Mouse (Mus musculus) embryonic stem cell, embryonic (primary cell): ENCODE measurements around the gene Ubiad1.

Experiments used
- CTCF ChIA-PET, 4 experiments: fragments of 300-600 bp in 2 of 4; fragments of 350-600 bp in 2 of 4; sonication (Branson Sonifier 250); formaldehyde crosslinking; loops; one replicate each; lab custom pipeline; 2022; ENCODE audit warnings: inconsistent platforms in 2 of 4; lab: Charles Lee
- POLR2A ChIA-PET, 4 experiments: fragments of 300-600 bp in 2 of 4; fragments of 350-600 bp in 2 of 4; sonication (Branson Sonifier 250); formaldehyde crosslinking; loops; one replicate each; lab custom pipeline; 2022; ENCODE audit warnings: antibody characterized with exemption in 4 of 4, inconsistent platforms in 1 of 4; lab: Charles Lee

Ubiad1 gene

DNA sequence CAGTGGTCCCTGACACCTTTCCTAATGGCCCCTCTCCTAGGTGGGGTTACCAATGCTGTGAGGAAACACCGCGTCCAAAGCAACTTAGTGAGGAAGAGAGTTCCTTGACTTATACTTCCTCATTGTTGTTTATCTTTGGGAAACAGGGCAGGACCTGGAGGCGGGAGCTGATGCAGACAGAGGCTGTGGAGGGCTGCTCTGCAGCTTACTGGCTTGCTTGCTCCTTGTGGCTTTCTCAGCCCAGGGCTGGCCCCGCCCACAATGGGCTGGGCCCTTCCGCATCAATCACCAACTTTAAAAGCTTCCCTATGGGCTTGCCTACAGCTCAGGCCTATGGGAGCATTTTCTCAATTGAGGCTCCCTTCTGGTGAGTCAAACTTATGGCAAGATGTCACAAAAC lies 10.8 kb downstream of the Ubiad1 start:
- ChIA-PET POLR2A (interaction anchor here in 3 of 4 experiments (0.6 to 2.1 kb wide), 13 partner anchors 10 to 358 kb away, joined by 3 to 12 read pairs (median 5); partner anchors contain the start of genes Mtor (in 2 of the 3), Tardbp (in 2 of the 3), Ubiad1 (in 2 of the 3) and Disp3 (in 1 of the 3)), CTCF (interaction anchor here in 3 of 4 experiments (0.5 to 1.6 kb wide), 16 partner anchors 9 to 319 kb away, joined by 3 to 9 read pairs (median 4); partner anchors contain the start of genes Disp3 (in 3 of the 3), Mtor (in 1 of the 3) and Ubiad1 (in 1 of the 3))

DNA sequence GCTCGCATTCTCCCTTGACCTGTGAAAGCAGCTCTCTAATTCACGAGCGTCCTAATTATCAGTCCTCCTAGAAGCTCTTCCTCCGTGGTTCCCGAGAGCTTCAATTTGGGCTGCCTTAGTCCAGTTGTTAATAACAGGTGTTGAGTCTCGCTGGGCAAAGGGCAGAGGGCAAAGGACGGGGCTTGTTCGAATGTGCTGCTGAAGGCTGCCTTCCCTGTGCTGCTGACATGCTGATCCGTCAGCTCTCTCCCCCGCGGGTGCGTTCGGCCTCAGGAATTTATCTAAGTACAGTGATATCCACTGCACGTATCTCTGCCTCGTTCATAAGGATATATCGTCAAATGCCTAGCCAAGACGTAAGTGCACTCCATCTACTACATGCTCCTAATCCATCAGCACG lies 11.2 kb downstream of the Ubiad1 start:
- CTCF ChIA-PET: interaction anchor here (0.7 to 1.6 kb wide), 15 partner anchors 9 to 318 kb away, joined by 3 to 9 read pairs (median 4); partner anchors contain the start of genes Disp3 (in 3 of the 4), Mtor (in 1 of the 4) and Ubiad1 (in 1 of the 4)
- POLR2A ChIA-PET: interaction anchor here in 3 of 4 experiments (0.5 to 2.1 kb wide), 10 partner anchors 9 to 267 kb away, joined by 3 to 12 read pairs (median 6); partner anchors contain the start of genes Mtor (in 2 of the 3), Ubiad1 (in 2 of the 3) and Disp3 (in 1 of the 3)

DNA sequence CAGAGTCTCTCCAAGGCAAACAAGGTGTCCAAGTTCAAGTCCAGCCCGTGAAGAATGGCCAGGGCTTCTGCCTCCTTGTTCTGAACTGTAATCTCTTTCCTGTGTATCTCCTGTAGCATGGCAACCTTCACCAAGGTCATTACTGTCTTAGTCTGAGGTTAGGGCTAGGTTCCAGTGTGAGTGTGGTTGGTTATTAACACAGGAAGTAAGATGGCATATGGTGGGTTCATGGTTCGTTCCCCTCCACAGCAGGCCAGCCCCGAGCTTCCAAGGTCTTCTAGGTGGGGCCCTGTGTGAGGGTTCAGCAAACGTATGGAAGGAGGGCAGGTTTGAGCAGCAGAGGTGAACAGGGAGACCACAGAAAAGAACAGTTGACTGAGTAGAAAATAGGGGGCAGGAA lies 12.1 kb downstream of the Ubiad1 start:
- ChIA-PET CTCF (interaction anchor here in 1 of 4 experiments (1.1 kb wide), 1 partner anchor 145 kb away, joined by 4 read pairs; the partner anchor contains the start of gene Disp3), POLR2A (interaction anchor here in 3 of 4 experiments (0.5 to 2.1 kb wide), 4 partner anchors 12 to 483 kb away, joined by 3 to 9 read pairs (median 4); partner anchors contain the start of genes Mtor (in 1 of the 3) and Ubiad1 (in 1 of the 3))

DNA sequence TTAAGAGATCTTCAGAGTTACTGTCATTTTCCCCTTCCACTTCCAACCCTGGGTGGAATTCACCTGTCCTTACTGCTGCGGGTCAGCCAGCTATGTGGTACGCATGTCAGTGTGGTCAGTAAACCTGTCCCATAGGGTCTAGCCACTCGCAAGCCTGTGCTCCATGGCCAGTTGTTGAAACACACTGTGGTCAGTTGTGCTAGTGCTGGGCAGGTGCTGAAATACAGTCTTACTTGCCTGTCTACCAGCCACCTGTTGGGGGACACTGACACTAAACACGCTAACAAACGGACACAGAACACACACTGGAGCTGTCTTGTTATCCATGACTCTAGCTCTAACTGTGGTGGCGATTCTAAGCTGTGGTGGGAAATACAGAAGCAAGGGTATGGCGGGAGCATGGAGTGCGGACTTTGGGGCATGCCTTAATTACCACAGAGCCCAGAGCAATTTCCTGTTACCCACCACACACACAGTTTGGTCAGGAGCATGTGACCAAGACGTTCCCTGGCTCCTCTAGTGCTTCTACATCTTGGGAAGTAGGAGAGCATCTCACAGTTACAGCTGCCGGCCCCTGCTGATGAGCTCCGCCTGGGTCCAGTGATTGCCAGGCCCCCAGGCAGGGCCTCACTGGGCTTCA lies 13.6 kb downstream of the Ubiad1 start:
- POLR2A ChIA-PET: interaction anchor here in 2 of 4 experiments (0.7 to 1.2 kb wide), 4 partner anchors 8 to 38 kb away, joined by 3 to 9 read pairs (median 4); partner anchors contain the start of gene Mtor (in 1 of the 2)

DNA sequence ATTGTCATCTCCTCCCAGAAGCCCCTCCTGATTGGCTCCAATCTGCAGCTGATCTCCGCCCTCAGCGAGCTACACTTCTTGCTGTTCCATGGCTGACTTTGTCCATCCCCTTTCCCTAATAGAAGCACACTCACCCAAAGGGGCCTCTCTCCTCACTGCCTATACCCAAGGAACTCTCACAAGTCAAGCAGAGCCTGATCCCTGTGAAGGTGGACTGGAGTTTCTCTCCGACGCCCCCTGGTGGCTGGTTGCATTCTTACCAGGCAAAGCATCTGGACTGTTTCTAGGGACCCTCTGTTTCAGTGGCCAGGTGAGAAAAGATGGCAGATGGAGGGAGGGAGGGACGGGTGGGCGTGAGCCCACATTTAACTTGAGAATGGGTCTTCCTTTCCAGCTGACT lies 14.9 kb downstream of the Ubiad1 start:
- CTCF ChIA-PET: interaction anchor here (0.5 to 4.3 kb wide), 41 partner anchors 8 to 1137 kb away, joined by 3 to 22 read pairs (median 4); partner anchors contain the start of genes Disp3 (in 2 of the 4), Ubiad1 (in 2 of the 4), Fbxo2 (in 1 of the 4) and Fbxo44 (in 1 of the 4)
- POLR2A ChIA-PET: interaction anchor here in 3 of 4 experiments (0.6 to 2.1 kb wide), 8 partner anchors 9 to 291 kb away, joined by 3 to 7 read pairs (median 3); no protein-coding TSS in a partner anchor

More for the DNA sequence above, 13.6 kb downstream of the Ubiad1 start:
- CTCF ChIA-PET: interaction anchor here in 3 of 4 experiments (0.5 to 4.3 kb wide), 12 partner anchors 14 to 471 kb away, joined by 3 to 22 read pairs (median 4); partner anchors contain the start of gene Ubiad1 (in 1 of the 3)

DNA sequence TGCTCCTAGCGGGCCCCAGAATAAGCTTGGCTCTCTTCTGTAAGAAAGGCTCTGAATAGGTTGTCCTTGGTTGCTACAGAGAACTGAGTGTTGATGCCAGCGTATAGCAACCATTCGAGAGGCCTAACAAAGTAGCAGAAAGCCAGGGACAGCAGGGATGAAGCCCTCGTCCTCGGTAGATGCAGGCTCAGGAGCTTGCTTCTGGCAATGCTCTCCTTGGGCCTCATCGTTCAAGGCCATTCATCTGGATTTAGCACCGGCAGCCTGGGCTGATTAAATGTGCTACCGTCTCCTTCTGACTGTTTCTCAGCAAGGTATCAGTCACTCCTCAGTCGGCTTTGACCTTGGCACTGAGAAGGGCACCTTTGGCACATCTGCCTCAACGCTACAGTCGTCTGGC lies 15.4 kb downstream of the Ubiad1 start:
- ChIA-PET POLR2A (interaction anchor here in 3 of 4 experiments (0.6 to 2.1 kb wide), 9 partner anchors 9 to 291 kb away, joined by 3 to 7 read pairs (median 3); partner anchors contain the start of genes Tardbp (in 1 of the 3) and Ubiad1 (in 1 of the 3)), CTCF (interaction anchor here (0.5 to 4.3 kb wide), 40 partner anchors 9 to 545 kb away, joined by 3 to 22 read pairs (median 4); partner anchors contain the start of genes Disp3 (in 3 of the 4), Ubiad1 (in 2 of the 4), Fbxo2 (in 1 of the 4) and Fbxo44 (in 1 of the 4))

DNA sequence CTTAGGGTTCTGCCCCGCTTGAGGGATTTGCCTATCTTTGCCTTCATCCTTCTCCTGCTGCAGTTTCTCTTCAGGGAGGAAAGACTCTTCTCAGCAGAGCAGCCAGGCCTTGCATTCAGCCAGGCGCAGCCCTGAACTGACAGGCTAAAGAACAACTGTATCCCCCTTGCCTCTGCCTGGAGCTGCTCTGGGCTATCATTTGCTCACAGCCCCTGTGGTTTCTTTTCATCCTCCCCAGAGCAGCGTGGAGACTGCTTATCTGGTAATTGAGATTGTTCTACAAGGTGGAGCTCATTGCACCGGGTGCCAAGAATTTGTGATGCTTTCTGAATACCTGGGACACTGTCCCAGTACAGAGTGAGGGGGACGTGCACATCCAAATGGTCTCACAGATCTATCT lies 16.0 kb downstream of the Ubiad1 start:
- ChIA-PET CTCF (interaction anchor here (0.6 to 4.3 kb wide), 25 partner anchors 9 to 288 kb away, joined by 3 to 22 read pairs (median 4); partner anchors contain the start of genes Disp3 (in 3 of the 4), Fbxo2 (in 1 of the 4) and Fbxo44 (in 1 of the 4)), POLR2A (interaction anchor here in 3 of 4 experiments (0.6 to 2.1 kb wide), 8 partner anchors 16 to 290 kb away, joined by 3 to 7 read pairs (median 3); partner anchors contain the start of genes Ubiad1 (in 2 of the 3) and Tardbp (in 1 of the 3))

DNA sequence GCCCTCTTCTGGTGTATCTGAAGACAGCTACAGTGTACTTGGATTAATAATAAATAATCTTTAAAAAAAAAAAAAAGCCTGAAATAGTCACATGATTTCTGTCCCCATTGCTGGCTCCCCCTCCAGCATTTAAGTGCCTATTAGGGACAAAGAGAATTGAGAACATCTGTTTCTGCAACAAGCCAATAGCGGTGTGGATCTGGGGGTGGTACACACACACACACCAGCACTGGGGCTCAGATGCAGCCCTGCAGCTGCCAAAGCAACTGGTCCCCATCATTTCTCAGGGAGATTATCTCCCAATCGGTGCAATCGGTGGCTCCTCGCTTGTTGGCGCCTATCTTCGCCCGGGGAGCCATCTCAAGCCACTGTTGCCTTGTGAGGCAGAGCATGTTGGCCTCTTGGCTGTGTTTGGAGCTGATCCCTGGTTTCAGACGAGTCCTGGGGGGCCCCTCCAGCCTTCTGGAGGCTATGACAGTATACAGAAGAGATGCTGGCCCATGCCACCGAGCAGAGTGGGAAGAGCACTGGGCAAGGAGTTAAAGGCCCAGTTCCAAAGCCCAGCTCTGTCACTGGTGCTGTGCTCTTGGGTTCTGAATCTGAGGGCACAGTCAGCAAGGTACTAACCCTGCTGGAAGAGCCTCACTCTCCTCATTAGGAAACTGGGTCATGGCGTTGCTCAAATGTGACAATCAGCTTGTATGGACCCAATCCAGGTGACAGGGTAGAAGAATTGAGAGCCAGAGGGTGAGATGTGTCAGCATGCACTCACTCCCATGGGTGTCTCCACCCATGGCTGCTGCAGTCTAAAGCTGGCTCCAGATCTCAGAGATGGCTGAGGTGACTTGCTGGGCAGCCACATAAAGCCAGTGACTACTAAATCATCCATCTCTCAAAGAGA lies 17.4 kb downstream of the Ubiad1 start:
- POLR2A ChIA-PET: interaction anchor here in 2 of 4 experiments (1.2 to 1.3 kb wide), 2 partner anchors 18 to 21 kb away, joined by 4 read pairs; partner anchors contain the start of genes Mtor (in 1 of the 2) and Ubiad1 (in 1 of the 2)
- CTCF ChIA-PET: interaction anchor here in 2 of 4 experiments (0.6 to 1.7 kb wide), 5 partner anchors 22 to 412 kb away, joined by 3 to 5 read pairs (median 3); no protein-coding TSS in a partner anchor

DNA sequence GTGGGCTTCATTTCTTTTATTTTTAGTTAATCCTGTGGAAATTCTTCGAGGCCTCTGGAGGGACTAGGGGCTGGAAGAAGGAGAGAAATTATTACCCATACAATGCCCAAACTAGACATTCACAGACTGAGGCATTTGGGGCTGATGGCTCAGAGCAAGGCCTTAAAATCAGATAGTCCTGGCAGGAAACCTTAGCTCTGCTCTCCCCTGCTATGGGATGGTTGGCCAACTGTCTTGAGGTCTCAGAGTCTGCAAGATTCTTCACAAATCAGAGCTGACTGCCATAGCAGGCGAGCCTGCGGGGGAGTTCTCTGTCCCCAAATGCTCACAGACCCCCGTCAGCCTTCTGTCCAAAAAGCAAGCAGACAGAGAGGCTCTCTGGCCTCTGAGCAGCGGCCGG lies 27.0 kb downstream of the Ubiad1 start:
- CTCF ChIA-PET: interaction anchor here in 3 of 4 experiments (0.5 to 1.2 kb wide), 4 partner anchors 12 to 387 kb away, joined by 3 to 4 read pairs (median 4); no protein-coding TSS in a partner anchor
- POLR2A ChIA-PET: interaction anchor here in 1 of 4 experiments (0.9 to 1.1 kb wide), 3 partner anchors 12 to 234 kb away, joined by 3 read pairs; no protein-coding TSS in a partner anchor

DNA sequence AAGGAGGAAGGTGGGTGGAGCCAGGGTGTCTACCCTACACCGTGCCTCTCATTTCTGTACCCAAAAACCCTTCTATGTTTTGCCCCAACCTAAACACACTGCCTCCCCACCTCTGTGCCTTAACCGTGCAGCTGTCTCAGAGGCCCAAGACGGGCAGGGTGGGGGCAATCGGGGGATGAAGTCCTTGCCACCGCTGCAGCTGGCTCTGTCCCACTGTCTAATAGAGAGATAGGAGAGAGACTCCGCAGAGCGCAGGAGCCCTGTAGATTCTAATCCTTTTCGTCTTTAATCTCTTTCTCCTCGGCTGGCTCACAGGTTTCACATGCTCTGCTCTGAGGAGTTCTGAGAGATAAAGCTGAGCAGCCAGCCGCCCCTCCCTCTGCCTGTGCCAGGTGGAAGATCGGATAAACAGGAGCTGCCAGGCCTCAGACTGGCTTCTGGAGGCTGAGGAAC lies 27.5 kb downstream of the Ubiad1 start:
- ChIA-PET CTCF (interaction anchor here in 3 of 4 experiments (0.5 to 1.2 kb wide), 3 partner anchors 12 to 28 kb away, joined by 3 to 4 read pairs (median 4); no protein-coding TSS in a partner anchor), POLR2A (interaction anchor here in 1 of 4 experiments (0.9 to 1.1 kb wide), 2 partner anchors 54 to 235 kb away, joined by 3 read pairs; no protein-coding TSS in a partner anchor)

DNA sequence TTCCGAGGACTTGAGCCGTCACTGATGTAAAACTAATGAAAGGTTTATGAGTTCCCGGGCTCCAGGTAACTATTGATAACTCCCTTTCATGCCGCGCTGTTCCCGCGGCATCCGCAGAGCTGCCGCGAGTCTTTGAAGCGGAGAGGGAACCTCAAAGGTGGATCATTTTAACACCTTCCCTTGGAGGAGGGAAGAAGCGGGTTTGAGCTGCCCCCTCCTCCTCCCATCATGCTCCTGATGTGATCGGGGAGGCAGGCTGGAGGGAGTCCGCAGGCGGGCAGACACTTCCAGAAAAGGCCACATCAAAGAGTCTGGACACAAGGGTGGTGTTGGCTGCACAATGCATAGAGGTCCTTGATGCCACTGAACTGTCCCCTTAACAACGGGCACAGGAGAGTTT lies 29.0 kb downstream of the Ubiad1 start:
- ChIA-PET CTCF (interaction anchor here (0.7 to 2.4 kb wide), 5 partner anchors 14 to 660 kb away, joined by 3 to 7 read pairs (median 3); partner anchors contain the start of gene Disp3 (in 1 of the 4)), POLR2A (interaction anchor here in 1 of 4 experiments (0.5 to 0.9 kb wide), 3 partner anchors 11 to 125 kb away, joined by 3 to 4 read pairs (median 3); partner anchors contain the start of gene Mtor)

DNA sequence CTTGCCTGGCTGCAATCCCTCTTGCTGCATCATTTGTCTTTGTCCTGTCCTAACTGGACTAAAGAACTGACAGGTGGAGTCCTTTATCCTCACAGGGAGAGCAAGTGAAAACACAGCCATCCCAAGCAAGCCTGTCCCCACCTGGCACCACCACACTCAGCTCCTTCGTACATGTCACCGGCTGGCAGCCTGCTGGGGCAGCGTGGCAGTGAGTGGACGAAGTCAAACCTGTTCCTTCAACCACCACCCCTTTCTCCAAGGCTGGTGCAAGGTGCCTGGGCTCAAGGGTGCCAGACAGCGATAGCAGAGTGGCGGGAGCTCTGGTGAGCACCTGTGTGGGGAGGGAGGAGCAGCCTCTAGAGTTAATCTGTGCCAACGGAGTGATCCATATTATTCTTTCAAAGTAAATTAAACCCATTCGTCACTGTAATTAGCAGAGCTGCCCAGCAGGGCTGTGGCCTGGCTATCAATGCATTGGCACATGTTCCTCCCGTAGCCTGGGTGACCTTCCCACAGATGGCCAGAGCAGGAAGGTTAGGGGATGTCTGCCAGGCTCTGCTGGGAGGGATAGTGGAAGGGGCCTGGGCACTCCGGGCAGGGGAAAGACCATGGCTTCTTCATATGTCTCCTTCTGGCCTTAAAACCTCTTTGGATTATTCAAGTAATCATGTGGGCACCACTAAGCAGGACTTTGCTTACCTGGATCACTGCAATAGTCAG lies 36.2 kb downstream of the Ubiad1 start:
- ChIA-PET CTCF (no interaction called here), POLR2A (interaction anchor here in 1 of 4 experiments (1.5 kb wide), 1 partner anchor 12 kb away, joined by 4 read pairs; no protein-coding TSS in a partner anchor)

DNA sequence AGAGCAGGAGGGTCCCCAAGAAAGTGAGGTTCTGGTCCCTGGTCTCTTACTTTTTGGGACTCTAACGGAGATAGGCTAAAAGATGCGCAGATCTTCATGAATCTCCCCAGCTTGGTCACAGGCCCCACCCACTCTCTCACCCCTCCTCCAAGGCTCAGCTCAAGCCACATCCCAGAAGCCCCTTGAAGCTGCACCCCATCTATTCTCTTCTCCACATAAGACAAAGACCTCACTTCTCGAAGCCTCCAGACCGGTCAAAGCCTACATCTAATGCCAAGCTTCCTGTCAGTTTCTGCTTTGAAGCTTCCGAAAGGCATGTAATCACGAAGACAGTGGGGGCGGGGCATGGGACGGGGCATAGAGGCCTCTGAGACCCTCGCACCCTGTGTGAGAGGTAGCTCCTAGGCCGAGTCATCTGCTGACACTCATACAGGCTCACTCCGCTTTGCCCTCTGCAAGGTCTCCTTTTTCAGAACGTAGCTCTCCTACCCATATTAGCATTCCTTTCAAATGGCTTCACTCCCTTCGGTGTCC lies 39.2 kb downstream of the Ubiad1 start:
- ChIA-PET POLR2A (interaction anchor here in 3 of 4 experiments (0.5 to 1.6 kb wide), 13 partner anchors 10 to 236 kb away, joined by 3 to 7 read pairs (median 3); partner anchors contain the start of gene Mtor (in 1 of the 3)), CTCF (interaction anchor here (0.5 to 1.9 kb wide), 18 partner anchors 17 to 544 kb away, joined by 3 to 7 read pairs (median 4); partner anchors contain the start of genes Disp3 (in 1 of the 4) and Fbxo6 (in 1 of the 4))

DNA sequence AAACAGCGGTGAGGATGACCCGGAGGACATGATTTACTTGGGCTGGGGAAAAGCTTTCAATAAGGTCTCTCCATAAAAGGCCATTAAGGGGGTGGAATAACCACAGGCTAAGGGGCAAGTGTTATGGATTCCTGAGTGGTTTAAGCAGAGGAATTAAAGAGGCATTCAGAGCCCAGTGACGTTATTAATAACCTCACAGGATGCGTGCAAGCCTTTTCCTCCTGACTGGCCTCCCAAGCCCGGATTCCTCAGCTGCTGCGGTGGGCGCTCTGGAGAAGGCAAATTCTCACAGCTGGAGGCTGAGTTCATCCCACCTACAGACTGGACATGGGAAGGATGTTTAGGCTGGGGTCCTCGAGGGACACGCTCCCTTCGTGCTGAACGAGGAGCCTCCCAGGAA lies 39.8 kb downstream of the Ubiad1 start:
- ChIA-PET CTCF (interaction anchor here in 2 of 4 experiments (0.5 to 1.9 kb wide), 10 partner anchors 16 to 240 kb away, joined by 3 to 7 read pairs (median 4); partner anchors contain the start of gene Disp3 (in 1 of the 2)), POLR2A (interaction anchor here in 3 of 4 experiments (0.9 to 1.6 kb wide), 6 partner anchors 11 to 235 kb away, joined by 3 to 7 read pairs (median 4); partner anchors contain the start of gene Mtor (in 1 of the 3))

DNA sequence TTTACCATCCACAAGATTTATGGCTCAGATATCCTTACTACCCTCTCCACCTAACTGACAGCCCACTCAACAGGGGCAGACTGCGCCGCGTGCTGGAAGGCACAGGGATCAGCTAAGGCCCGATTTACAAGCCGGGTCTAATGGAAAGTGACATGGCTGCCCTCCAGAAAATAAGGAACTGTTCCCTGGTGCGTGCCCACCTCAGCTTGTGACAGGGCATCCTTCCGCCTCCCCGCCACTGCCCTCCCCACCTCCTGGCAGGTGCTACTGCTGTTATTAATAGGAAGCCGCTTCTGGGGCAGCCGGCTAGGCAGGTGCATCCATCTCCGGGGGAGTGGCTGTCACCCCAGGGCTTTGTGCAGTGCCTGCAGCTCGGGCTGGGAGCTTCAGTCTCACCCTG lies 41.2 kb downstream of the Ubiad1 start:
- ChIA-PET POLR2A (interaction anchor here in 1 of 4 experiments (0.6 kb wide), 1 partner anchor 104 kb away, joined by 7 read pairs; no protein-coding TSS in a partner anchor), CTCF (interaction anchor here in 2 of 4 experiments (0.8 to 1.0 kb wide), 2 partner anchors 15 to 51 kb away, joined by 4 read pairs; no protein-coding TSS in a partner anchor)
